Mouse (Mus musculus): ENCODE measurements around the gene Gm4553.

- TF ChIP-seq POLR2A (IDR thresholded peaks at IDR 0.05; ENCODE audit: borderline replicate concordance, low read depth, low read length), result no peak
- no peak for TF ChIP-seq CTCF (IDR thresholded peaks at IDR 0.05; ENCODE audit: low read depth, low read length)
Measured at GRCm38 (mm10) chr7:142148633-142149032, 16.9 kb downstream of the Gm4553 start.
